24 mouse cellular contexts compared by ENCODE assay signal in the genomic region with DNA sequence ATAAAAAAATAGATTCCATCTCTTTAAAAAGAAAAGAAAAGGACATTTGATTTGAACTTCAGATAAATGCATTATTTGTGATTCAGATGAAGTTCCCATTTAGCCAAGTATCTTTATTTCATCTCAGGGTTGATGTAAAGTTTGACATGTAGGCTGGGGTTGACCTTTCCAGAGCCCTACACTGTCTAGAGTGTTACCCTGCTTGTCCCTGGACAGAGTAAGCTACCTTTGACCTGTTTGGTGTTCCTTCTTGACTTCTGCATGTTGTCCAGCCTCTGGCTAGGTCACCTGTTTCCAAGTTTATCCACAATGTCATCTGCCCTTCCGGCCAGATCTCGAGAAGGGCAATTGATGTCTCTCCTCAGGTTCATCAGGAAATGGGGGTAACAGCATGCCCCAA.
"Had no signal": no experiment of that assay in that cellular context is flagged by ENCODE, and none has a peak within 500 bp of the region (broad histone marks: within the 10 kb centered on the region; RNA-seq: fewer than 3 reads in every experiment).

No protein-coding gene starts in this region.

- H3K4me3 ChIP-seq: heart, adult 2 months; heart, embryonic 13.5 days; heart, embryonic 15.5 days; hindbrain, embryonic 13.5 days; hindbrain, embryonic 15.5 days; limb, embryonic 13.5 days; limb, embryonic 15.5 days; liver, embryonic 12.5 days had no signal

- H3K4me1 ChIP-seq: heart, embryonic 13.5 days; heart, embryonic 15.5 days; hindbrain, embryonic 13.5 days; hindbrain, embryonic 15.5 days; limb, embryonic 13.5 days; liver, embryonic 12.5 days had no signal

- H3K36me3 ChIP-seq: heart, embryonic 13.5 days; heart, embryonic 15.5 days; hindbrain, embryonic 13.5 days; hindbrain, embryonic 15.5 days; limb, embryonic 13.5 days; limb, embryonic 15.5 days; liver, embryonic 12.5 days had no signal

- H3K27ac ChIP-seq: heart, adult 2 months; heart, embryonic 13.5 days; heart, embryonic 15.5 days; hindbrain, embryonic 13.5 days; hindbrain, embryonic 15.5 days; hindbrain, postnatal 0 days; limb, embryonic 13.5 days; limb, embryonic 15.5 days; liver, embryonic 12.5 days; liver, embryonic 14.5 days had no signal

- DNase-seq: gastrocnemius, postnatal 14 days; gastrocnemius, postnatal 36 days; heart, adult 11 months; heart, adult 2 months; heart, postnatal 14 days; heart, postnatal 36 days; kidney, adult 11 months; kidney, adult 2 months; kidney, postnatal 10 days; kidney, postnatal 36 days; layer of hippocampus, adult 9-11 months; layer of hippocampus, postnatal 36 days; left cerebral cortex, postnatal 4 days had no signal

- H3K27me3 ChIP-seq: hindbrain, embryonic 15.5 days; limb, embryonic 15.5 days had no signal

- ATAC-seq: hindbrain, postnatal 0 days; intestine, embryonic 16.5 days; liver, embryonic 12.5 days had no signal

- H3K9me3 ChIP-seq: heart, embryonic 13.5 days; heart, embryonic 15.5 days; hindbrain, embryonic 13.5 days; hindbrain, embryonic 15.5 days; limb, embryonic 13.5 days; limb, embryonic 15.5 days; liver, embryonic 12.5 days had no signal

- H3K4me2 ChIP-seq: heart, embryonic 11.5 days; heart, embryonic 13.5 days; heart, embryonic 15.5 days; hindbrain, embryonic 13.5 days; hindbrain, embryonic 15.5 days; limb, embryonic 13.5 days; limb, embryonic 15.5 days; liver, embryonic 12.5 days had no signal

- H3K9ac ChIP-seq: heart, embryonic 13.5 days; heart, embryonic 15.5 days; hindbrain, embryonic 13.5 days; hindbrain, embryonic 15.5 days; limb, embryonic 13.5 days; limb, embryonic 15.5 days; liver, embryonic 12.5 days; liver, embryonic 14.5 days had no signal
